Mouse (Mus musculus): Measurements from ENCODE around the gene Eif4g3. TPM values are rescaled to one million over a fixed set of nuclear protein-coding genes. Genes with fewer than 3 reads are reported as not detected.

Gene Eif4g3
- polyA plus RNA-seq, 1 experiment from 2014 or later, result 34.1 TPM

DNA sequence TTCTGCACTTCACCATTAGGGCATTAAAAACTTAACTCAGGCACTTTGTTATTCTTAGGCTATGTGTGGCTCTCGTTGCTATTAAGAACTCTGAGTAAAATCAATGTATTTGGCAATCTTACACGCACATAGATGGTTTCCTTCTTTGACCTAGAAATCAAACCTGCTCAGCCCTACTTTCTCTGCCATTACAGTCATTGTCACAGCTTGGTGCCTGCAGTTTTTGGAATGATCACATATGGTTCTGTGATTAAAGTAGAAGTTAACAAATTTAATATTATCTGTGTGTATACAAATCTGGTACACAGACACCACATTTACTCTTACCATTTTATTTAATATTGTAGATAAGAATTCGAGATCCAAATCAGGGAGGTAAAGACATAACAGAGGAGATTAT is 112.1 kb downstream of the Eif4g3 start:
- Histone ChIP-seq H3K9me3 (replicated peaks) (no peaks in the 10 kb centered on the region), H3K36me3 (peaks cover 100% of the 10 kb centered on the region), H3K27ac (replicated peaks) (no peak overlapping the region), H3K4me3 (no peak overlapping the region), H3K27me3 (ENCODE audit: low read depth, poor library complexity, severe bottlenecking) (no peaks in the 10 kb centered on the region), H3K4me1 (no peaks in the 10 kb centered on the region)
- no peak for DNase-seq (ENCODE audit: low spot score)
- 94% methylated on average over 3 of the region's 3 CpGs for WGBS

DNA sequence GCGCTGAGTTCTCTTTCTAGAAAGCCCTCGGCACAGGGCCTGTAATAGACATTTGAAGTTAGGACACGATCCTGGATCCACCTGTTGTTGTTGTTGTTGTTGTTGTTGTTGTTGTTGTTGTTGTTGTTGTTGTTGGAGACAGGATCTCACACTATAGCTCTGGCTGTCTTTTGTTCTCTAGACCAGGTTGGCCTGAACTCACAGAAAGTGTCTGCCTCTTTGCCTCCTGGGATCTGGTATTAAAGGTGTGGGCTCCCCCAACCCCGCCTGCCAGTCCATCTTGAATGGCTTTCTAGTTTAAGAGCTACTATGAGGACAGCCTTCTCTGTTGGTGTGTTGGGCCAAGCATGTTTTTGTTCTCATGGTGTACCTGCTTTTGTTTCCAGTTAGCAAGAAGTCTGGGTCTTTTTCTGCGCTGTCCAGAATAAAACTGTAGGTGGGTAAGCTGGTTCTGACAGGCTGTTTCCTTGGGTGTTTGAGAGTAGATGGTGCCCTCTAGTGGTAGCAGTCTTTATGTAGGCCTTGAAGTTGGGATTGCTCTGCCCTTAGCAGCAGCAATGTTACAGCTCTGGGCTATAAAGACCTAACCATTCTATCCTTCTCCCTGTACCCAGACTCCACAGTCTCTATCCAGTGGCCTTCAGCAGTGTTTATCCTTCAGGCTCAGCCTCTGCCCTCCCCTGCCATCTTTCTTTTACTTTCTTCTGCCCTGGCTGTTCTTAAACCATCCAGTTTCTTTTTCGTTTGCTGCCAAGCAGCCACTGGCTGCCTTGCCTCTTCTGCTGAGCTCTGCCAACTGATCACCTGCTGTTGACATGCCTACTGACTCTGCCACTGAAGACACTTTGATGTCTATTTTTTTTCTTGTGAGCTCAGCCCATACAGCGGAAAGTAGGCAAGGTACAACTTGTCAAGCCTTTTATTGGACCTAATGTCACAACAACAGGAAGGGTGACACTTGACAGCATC is 114.9 kb downstream of the Eif4g3 start:
- Histone ChIP-seq H3K36me3 (peaks cover 99% of the 10 kb centered on the region), H3K27me3 (ENCODE audit: low read depth, poor library complexity, severe bottlenecking) (no peaks in the 10 kb centered on the region), H3K4me3 (no peak overlapping the region), H3K4me1 (no peaks in the 10 kb centered on the region), H3K9me3 (replicated peaks) (no peaks in the 10 kb centered on the region), H3K27ac (replicated peaks) (no peak overlapping the region)
- DNase-seq (ENCODE audit: low spot score), result peak; percentile 28
- 87% methylated on average over 7 of the region's 7 CpGs for WGBS

DNA sequence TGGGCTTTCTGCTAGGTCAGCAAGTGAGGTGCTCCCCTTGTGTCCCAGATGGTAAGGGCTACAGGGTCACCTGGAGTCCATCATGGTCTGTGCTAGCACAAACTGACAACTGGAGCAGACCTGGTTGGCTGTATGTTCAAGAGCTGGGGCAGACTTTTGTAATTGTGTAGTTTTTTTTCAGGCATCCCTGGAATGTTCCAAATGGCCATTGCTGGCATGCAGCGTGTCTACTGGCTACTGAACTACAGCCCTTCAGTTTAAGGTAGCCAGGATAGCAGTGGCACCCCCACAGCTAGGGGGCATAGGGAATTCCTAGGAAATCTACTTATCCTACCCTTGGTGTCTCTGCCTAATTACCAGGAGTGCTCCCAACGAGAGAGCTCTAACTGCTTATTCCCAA is 115.7 kb downstream of the Eif4g3 start:
- WGBS, result 92% methylated on average over 2 of the region's 2 CpGs
- no peaks in the 10 kb centered on the region for H3K27me3 ChIP-seq (ENCODE audit: low read depth, poor library complexity, severe bottlenecking)
- no peak for DNase-seq (ENCODE audit: low spot score)
- H3K4me3 ChIP-seq, result no peak overlapping the region
- H3K27ac ChIP-seq (replicated peaks), result no peak overlapping the region
- no peaks in the 10 kb centered on the region for H3K4me1 ChIP-seq
- H3K9me3 ChIP-seq (replicated peaks), result no peaks in the 10 kb centered on the region
- peaks cover 99% of the 10 kb centered on the region for H3K36me3 ChIP-seq

DNA sequence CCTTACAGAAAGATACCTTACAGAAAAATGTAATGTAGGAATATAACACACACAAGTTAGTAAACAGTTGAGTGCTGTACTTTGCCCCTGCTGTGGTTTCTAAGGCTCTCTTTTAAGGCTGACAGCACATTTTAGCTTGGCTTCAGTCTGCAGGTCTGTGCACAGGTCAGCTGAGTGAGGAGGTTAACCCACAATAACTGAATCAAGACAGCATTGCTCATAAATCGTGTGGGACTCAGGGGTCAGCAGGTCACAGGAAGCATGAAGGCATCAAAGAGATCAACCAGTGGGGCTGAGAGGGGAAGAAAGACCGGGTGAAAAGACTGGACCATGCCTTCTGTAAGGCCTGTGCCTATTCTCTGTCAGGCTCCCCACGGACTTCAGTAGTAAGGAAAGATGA is 116.5 kb downstream of the Eif4g3 start:
- 57% methylated on average over 3 of the region's 3 CpGs for WGBS
- no peaks in the 10 kb centered on the region for H3K27me3 ChIP-seq (ENCODE audit: low read depth, poor library complexity, severe bottlenecking)
- H3K27ac ChIP-seq (replicated peaks), result no peak overlapping the region
- DNase-seq (ENCODE audit: low spot score), result no peak
- no peaks in the 10 kb centered on the region for H3K4me1 ChIP-seq
- H3K36me3 ChIP-seq, result peaks cover 99% of the 10 kb centered on the region
- no peaks in the 10 kb centered on the region for H3K9me3 ChIP-seq (replicated peaks)
- H3K4me3 ChIP-seq, result no peak overlapping the region

DNA sequence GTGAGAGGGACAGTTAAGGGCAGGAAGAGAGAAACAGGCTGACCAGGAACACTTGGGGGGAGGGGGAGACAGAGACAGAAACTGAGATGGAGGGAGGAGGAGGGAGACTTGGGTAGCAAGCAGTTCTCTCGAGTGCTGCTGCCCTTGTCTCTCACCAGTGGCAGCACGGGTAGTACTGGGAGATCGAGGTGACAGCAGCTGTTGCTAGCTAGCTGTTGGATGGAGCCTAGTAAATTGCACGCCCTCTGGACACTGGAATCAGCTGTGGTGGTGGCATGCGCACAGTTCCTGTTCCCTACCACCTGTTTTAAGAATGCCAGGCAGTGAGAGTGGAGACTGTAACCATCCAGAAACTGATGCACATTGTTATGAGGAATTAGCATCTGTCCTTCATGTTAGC is 119.0 kb downstream of the Eif4g3 start:
- Histone ChIP-seq H3K27ac (replicated peaks) (no peak overlapping the region), H3K4me3 (no peak overlapping the region), H3K36me3 (peaks cover 98% of the 10 kb centered on the region), H3K27me3 (ENCODE audit: low read depth, poor library complexity, severe bottlenecking) (no peaks in the 10 kb centered on the region), H3K4me1 (no peaks in the 10 kb centered on the region), H3K9me3 (replicated peaks) (no peaks in the 10 kb centered on the region)
- DNase-seq (ENCODE audit: low spot score), result no peak
- WGBS, result 89% methylated on average over 5 of the region's 5 CpGs

DNA sequence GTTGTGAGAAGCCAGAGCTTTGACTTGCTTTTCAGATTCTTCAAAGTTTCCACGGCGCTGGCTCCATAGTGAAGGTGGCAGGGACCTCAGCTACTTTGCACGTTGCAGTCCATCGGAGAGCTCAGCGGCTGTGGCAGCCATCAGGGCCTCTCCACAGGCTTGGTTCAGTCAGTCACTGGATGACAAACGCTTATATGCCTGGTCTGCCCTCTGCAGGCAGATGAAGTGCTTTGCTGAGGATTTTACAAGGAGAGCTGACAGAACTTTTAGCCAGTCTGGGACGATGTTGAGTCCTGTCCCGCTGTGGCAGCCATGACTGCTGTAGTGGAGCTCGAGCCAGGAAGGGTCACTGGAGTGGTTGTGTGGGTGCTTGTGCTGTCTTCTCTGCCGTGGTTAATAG is 126.9 kb downstream of the Eif4g3 start:
- WGBS, result 62% methylated on average over 10 of the region's 10 CpGs
- DNase-seq (ENCODE audit: low spot score), result peak; percentile 25
- Histone ChIP-seq H3K36me3 (peaks cover 77% of the 10 kb centered on the region), H3K4me1 (no peaks in the 10 kb centered on the region), H3K27ac (replicated peaks) (no peak overlapping the region), H3K27me3 (ENCODE audit: low read depth, poor library complexity, severe bottlenecking) (no peaks in the 10 kb centered on the region), H3K4me3 (no peak overlapping the region), H3K9me3 (replicated peaks) (no peaks in the 10 kb centered on the region)

DNA sequence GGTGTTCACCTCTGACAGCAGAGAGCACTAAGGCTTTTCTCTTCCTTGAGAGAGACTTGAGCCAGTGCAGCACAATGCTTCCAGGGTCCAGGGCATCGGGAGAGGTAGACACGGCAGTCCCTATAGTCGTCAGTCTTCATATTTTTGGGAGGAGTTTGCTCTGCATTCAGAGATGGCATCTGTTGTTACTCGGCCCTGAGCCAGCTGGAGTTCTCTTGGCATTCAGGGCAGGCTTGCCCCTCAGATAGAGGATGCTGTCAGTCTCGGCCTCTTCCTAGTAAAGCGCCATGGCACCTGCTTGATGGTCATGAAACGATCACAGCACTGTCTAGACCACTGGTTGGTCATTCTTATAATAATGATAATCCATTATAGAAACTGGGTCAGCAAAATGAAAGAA is 131.2 kb downstream of the Eif4g3 start:
- Histone ChIP-seq H3K4me3 (no peak overlapping the region), H3K4me1 (no peaks in the 10 kb centered on the region), H3K9me3 (replicated peaks) (no peaks in the 10 kb centered on the region), H3K36me3 (peaks cover 81% of the 10 kb centered on the region), H3K27me3 (ENCODE audit: low read depth, poor library complexity, severe bottlenecking) (no peaks in the 10 kb centered on the region), H3K27ac (replicated peaks) (no peak overlapping the region)
- WGBS, result 94% methylated on average over 7 of the region's 7 CpGs
- DNase-seq (ENCODE audit: low spot score), result no peak

DNA sequence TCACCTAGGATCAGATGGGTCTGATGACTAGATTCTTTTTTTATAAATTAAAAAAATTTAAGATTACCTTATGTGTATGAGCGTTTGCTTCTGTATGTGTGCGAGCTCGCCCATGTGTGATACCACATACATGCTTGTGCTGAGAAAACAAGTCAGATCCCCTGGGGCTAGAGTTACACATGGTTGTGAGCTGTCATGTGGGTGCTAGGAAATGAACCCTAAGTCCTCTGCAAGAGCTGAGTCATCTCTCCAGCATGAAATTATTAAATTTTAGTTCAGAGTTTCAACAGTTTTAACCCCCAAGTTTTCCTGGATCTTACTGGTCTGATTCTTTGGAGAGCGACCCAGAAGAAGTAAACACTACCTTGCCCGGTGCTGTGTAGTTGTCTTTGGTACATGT is 134.5 kb downstream of the Eif4g3 start:
- Histone ChIP-seq H3K4me3 (no peak overlapping the region), H3K27ac (replicated peaks) (no peak overlapping the region), H3K27me3 (ENCODE audit: low read depth, poor library complexity, severe bottlenecking) (no peaks in the 10 kb centered on the region), H3K9me3 (replicated peaks) (no peaks in the 10 kb centered on the region), H3K4me1 (no peaks in the 10 kb centered on the region), H3K36me3 (peaks cover 91% of the 10 kb centered on the region)
- WGBS, result 96% methylated on average over 5 of the region's 5 CpGs
- DNase-seq (ENCODE audit: low spot score), result no peak

DNA sequence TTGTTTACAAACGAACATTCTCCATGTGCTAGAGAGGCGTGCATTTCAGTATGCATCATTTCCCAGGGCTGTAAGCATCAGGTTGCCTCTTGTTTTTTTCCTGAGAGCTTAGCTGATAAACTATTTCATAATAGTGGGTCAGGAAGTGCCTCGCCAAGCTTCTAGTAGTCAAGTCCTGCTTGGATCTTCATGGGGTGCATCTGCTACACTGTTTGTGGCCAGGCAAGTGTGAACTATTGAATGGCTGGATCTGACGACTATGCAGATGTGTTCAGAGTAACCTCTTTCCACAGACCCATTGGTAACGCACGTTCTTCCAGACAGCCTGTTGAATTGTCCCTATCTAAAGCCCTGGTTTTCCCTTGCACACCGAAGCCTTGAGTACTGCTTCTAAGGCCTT is 135.0 kb downstream of the Eif4g3 start:
- WGBS, result 90% methylated on average over 7 of the region's 7 CpGs
- Histone ChIP-seq H3K4me3 (no peak overlapping the region), H3K36me3 (peaks cover 95% of the 10 kb centered on the region), H3K4me1 (no peaks in the 10 kb centered on the region), H3K9me3 (replicated peaks) (no peaks in the 10 kb centered on the region), H3K27ac (replicated peaks) (no peak overlapping the region), H3K27me3 (ENCODE audit: low read depth, poor library complexity, severe bottlenecking) (no peaks in the 10 kb centered on the region)
- DNase-seq (ENCODE audit: low spot score), result no peak

DNA sequence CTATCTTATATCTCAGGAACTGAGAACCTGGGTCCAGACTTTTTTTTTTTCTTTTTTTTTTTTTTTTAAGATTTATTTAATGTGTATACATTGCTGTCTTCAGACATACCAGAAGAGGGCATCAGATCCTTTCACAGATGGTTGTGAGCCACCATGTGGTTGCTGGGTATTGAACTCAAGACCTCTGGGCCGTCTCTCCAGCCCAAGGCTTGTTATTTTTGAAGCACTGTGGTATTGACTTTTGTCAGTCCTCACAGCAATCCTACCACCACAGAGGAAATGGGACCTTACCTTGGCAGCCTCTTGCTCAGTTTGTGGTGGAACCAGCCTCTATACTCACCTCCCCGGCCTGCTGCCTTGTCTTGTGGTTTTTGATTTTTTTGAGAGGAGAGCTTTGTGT is 137.3 kb downstream of the Eif4g3 start:
- H3K36me3 ChIP-seq, result peaks cover 93% of the 10 kb centered on the region
- no peak overlapping the region for H3K4me3 ChIP-seq
- H3K4me1 ChIP-seq, result no peaks in the 10 kb centered on the region
- no peaks in the 10 kb centered on the region for H3K27me3 ChIP-seq (ENCODE audit: low read depth, poor library complexity, severe bottlenecking)
- no peaks in the 10 kb centered on the region for H3K9me3 ChIP-seq (replicated peaks)
- 83% methylated on average over 2 of the region's 2 CpGs for WGBS
- DNase-seq (ENCODE audit: low spot score), result no peak
- no peak overlapping the region for H3K27ac ChIP-seq (replicated peaks)

DNA sequence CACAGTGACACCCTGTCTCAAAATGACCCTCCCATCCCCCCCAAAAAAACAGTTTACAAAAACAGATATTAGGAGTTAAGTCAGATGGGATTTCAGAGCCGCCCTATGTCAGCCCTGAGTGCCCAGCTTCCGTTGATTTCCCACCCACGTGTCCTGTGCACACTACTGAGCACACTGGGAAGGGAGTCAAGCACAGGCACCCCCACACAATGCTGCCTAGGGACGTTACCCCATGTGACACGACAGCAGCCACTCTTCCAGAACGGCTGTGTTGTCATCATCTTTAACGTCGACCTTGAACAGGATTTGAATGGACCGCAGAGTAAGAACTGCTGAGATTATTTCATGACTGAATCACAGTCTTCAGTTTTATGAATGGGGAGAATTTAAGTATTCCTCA is 138.4 kb downstream of the Eif4g3 start:
- no peaks in the 10 kb centered on the region for H3K27me3 ChIP-seq (ENCODE audit: low read depth, poor library complexity, severe bottlenecking)
- H3K27ac ChIP-seq (replicated peaks), result no peak overlapping the region
- no peaks in the 10 kb centered on the region for H3K4me1 ChIP-seq
- H3K9me3 ChIP-seq (replicated peaks), result no peaks in the 10 kb centered on the region
- DNase-seq (ENCODE audit: low spot score), result no peak
- WGBS, result 89% methylated on average over 9 of the region's 9 CpGs
- peaks cover 91% of the 10 kb centered on the region for H3K36me3 ChIP-seq
- no peak overlapping the region for H3K4me3 ChIP-seq

DNA sequence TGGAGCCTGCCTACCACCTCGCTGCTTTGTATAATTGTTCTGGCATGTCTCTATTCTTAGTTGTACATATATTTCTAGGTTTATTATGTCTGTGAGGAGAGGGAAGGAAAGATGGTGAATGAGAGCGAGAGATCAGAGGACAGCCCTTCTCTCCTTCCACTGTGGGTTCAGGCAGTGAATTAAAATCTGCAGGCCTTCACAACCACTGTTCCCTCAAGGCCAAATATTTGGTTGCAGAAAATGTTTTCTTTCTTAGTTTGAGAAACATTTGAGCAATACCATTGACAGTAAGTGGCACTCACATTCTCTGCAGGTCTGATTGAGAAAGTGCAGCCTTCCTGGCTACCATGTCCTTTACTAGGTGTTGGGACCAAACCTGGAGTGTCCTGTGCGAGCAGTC is 138.9 kb downstream of the Eif4g3 start:
- H3K27me3 ChIP-seq (ENCODE audit: low read depth, poor library complexity, severe bottlenecking), result no peaks in the 10 kb centered on the region
- H3K4me1 ChIP-seq, result no peaks in the 10 kb centered on the region
- no peak overlapping the region for H3K27ac ChIP-seq (replicated peaks)
- no peaks in the 10 kb centered on the region for H3K9me3 ChIP-seq (replicated peaks)
- H3K36me3 ChIP-seq, result peaks cover 91% of the 10 kb centered on the region
- no peak overlapping the region for H3K4me3 ChIP-seq
- DNase-seq (ENCODE audit: low spot score), result no peak
- WGBS, result 90% methylated on average over 3 of the region's 3 CpGs

DNA sequence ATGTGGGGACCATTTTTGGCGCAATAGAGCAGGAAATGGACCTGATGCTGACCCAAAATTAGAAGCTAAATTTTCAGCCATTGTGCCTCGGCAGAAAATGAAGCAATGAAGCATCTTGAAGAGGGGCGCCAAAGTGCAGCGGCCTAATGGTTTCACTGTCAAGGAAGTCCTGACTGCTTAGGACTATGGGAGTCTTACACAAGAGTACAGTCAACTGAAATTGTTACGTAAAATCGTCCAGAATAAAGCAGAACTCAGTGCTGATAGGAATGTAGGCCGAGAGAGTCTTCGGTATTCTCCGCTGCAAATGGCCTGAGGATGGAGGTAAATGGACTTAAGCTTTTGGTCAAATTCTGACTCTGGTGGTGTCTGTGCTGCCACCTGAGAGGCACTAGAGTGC is 140.5 kb downstream of the Eif4g3 start:
- H3K36me3 ChIP-seq, result peaks cover 91% of the 10 kb centered on the region

More for the DNA sequence above, 140.5 kb downstream of the Eif4g3 start:
- DNase-seq (ENCODE audit: low spot score), result no peak
- Histone ChIP-seq H3K9me3 (replicated peaks) (no peaks in the 10 kb centered on the region), H3K4me1 (no peaks in the 10 kb centered on the region), H3K27me3 (ENCODE audit: low read depth, poor library complexity, severe bottlenecking) (no peaks in the 10 kb centered on the region), H3K27ac (replicated peaks) (no peak overlapping the region), H3K4me3 (no peak overlapping the region)
- 95% methylated on average over 9 of the region's 9 CpGs for WGBS

Measured in midbrain, embryonic 10.5 days (tissue).